Mouse (Mus musculus) testis, adult 2 months (tissue): ENCODE data around the gene Usp18.

Experiments used
- CTCF ChIP-seq: fragments of 200-500 bp; IDR thresholded peaks from 2 replicates; pipeline ENCODE4 v1.5.1; 2012; ENCODE audit warnings: low read depth, mild to moderate bottlenecking, inconsistent platforms, low read length, moderate library complexity; ENCODE audit not compliant: control insufficient read depth, insufficient read depth, insufficient replicate concordance
- POLR2A ChIP-seq: fragments of 200-500 bp; IDR thresholded peaks from 2 replicates; pipeline ENCODE4 v1.6.1; 2012; ENCODE audit warnings: low read depth, mild to moderate bottlenecking, inconsistent platforms, low read length, moderate library complexity; ENCODE audit not compliant: control insufficient read depth

DNA sequence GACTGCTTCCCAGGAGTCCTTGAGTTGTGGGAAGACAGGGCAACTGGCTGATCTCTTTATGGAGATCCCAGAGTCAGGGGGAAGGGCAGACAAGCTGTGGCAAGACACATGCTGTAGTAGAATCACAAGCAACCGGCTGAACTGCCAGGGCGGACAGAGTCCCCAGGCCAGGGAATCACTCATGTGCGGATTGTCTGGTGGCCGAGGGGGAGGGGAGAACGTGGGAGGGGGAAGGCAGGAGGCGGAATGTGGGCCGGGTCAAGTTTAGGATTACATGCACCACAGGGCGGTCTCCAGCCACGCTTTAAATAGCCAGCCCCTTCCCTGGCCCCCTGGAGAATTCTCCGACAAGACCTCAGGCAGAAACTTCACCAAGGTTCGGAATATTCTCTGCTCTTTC, 54.2 kb downstream of the Usp18 start, which contains the start of gene Slc6a13:
- TF ChIP-seq CTCF, result no peak
- no peak for TF ChIP-seq POLR2A
